Mouse (Mus musculus) hindbrain, embryonic 12.5 days (tissue): Measurements from ENCODE around the gene Adgra1. TPM values are rescaled to one million over a fixed set of nuclear protein-coding genes. Genes with fewer than 3 reads are reported as not detected.

Experiments
- ATAC-seq: fragments of 200-750 bp; cut with Nextera tagmentation; 2 replicates; pipeline ENCODE4 v1.8.0; 2017; ENCODE audit warnings: moderate TSS enrichment; ENCODE audit not compliant: low FRiP score
- H3K27ac ChIP-seq: fragments of 300-500 bp; sonication (generic); 2 replicates; pipeline ENCODE4 v1.5.1; 2016; ENCODE audit warnings: mild to moderate bottlenecking
- H3K27me3 ChIP-seq: fragments of 300-500 bp; sonication (generic); 2 replicates; pipeline ENCODE4 v1.6.1; 2016; ENCODE audit warnings: mild to moderate bottlenecking
- H3K36me3 ChIP-seq: fragments of 300-500 bp; sonication (generic); 2 replicates; pipeline ENCODE4 v1.6.1; 2016; ENCODE audit warnings: mild to moderate bottlenecking
- H3K4me1 ChIP-seq: fragments of 300-500 bp; sonication (generic); 2 replicates; pipeline ENCODE4 v1.6.1; 2016
- H3K4me2 ChIP-seq: fragments of 300-500 bp; sonication (generic); replicated peaks from 2 replicates; pipeline ENCODE4 v1.6.1; 2016; ENCODE audit warnings: mild to moderate bottlenecking
- H3K4me3 ChIP-seq: fragments of 300-500 bp; sonication (generic); 2 replicates; pipeline ENCODE4 v1.5.1; 2016; ENCODE audit warnings: mild to moderate bottlenecking
- H3K9ac ChIP-seq: fragments of 300-500 bp; sonication (generic); 2 replicates; pipeline ENCODE4 v1.6.1; 2016; ENCODE audit warnings: mild to moderate bottlenecking, moderate library complexity
- H3K9me3 ChIP-seq: fragments of 300-500 bp; sonication (generic); replicated peaks from 2 replicates; pipeline ENCODE4 v1.6.1; 2016; ENCODE audit warnings: mild to moderate bottlenecking
- WGBS: fragments of 180-500 bp; shearing (Covaris S2); methylation state at CpG from one replicate; pipeline ENCODE4 v1.1.7; 2016; 5-methylcytosine and 5-hydroxymethylcytosine counted together
- polyA plus RNA-seq: library from polyadenylated mRNA; unstranded; fragments of >200 nt; fragmentation: Nextera tagmentation; extraction: Ambion mirVana; gene quantifications from 2 replicates; pipeline ENCODE4 v1.2.1, GENCODE M21; 2016

The Adgra1 gene
- polyA plus RNA-seq: 18.7 and 21.4 TPM in 2 replicates

- Histone ChIP-seq H3K4me1 (peaks cover 57% of the 10 kb centered on the region), H3K36me3 (no peaks in the 10 kb centered on the region), H3K4me2 (peak within 1 kb of the TSS; percentile 62), H3K4me3 (peak within 1 kb of the TSS; percentile 35), H3K27ac (peak within 1 kb of the TSS; percentile 89), H3K27me3 (no peaks in the 10 kb centered on the region; the same call in none of the 2 replicates), H3K9me3 (no peaks in the 10 kb centered on the region), H3K9ac (peak within 1 kb of the TSS; percentile 49)
- 1% methylated on average over 27 of the region's 27 CpGs for WGBS
- peak; percentile 80 for ATAC-seq
Observed at GRCm38 (mm10) chr7:139834036-139834435, at the start of gene Adgra1. Adgra1 (plus strand) TSS chr7:139834174.

- Histone ChIP-seq H3K9me3 (no peaks in the 10 kb centered on the region), H3K4me2 (no peak overlapping the region), H3K4me3 (no peak overlapping the region), H3K27me3 (no peaks in the 10 kb centered on the region), H3K27ac (no peak overlapping the region), H3K9ac (no peak overlapping the region), H3K4me1 (no peaks in the 10 kb centered on the region), H3K36me3 (no peaks in the 10 kb centered on the region)
- WGBS: 83% methylated on average over 2 of the region's 2 CpGs
- ATAC-seq: no peak
Observed at GRCm38 (mm10) chr7:139787382-139787781, 46.6 kb upstream of the Adgra1 start.

- no peaks in the 10 kb centered on the region for H3K27me3 ChIP-seq
- ATAC-seq: no peak; the same call in 1 of the 2 replicates
- H3K4me2 ChIP-seq: no peak overlapping the region
- H3K9me3 ChIP-seq: no peaks in the 10 kb centered on the region
- H3K9ac ChIP-seq: no peak overlapping the region
- no peak overlapping the region for H3K4me3 ChIP-seq
- H3K27ac ChIP-seq: no peak overlapping the region
- no peaks in the 10 kb centered on the region for H3K4me1 ChIP-seq
- WGBS: 58% methylated on average over 11 of the region's 11 CpGs
- H3K36me3 ChIP-seq: no peaks in the 10 kb centered on the region
Observed at GRCm38 (mm10) chr7:139788927-139789326, 45.0 kb upstream of the Adgra1 start.

- Histone ChIP-seq H3K4me2 (no peak overlapping the region), H3K9me3 (no peaks in the 10 kb centered on the region), H3K27me3 (no peaks in the 10 kb centered on the region), H3K27ac (no peak overlapping the region), H3K36me3 (no peaks in the 10 kb centered on the region), H3K4me3 (no peak overlapping the region), H3K4me1 (no peaks in the 10 kb centered on the region), H3K9ac (no peak overlapping the region)
- no peak for ATAC-seq
- 76% methylated on average over 4 of the region's 4 CpGs for WGBS
Observed at GRCm38 (mm10) chr7:139789718-139790117, 44.3 kb upstream of the Adgra1 start.

GRCm38 (mm10) chr7:139791601-139792000 lies 42.4 kb upstream of the Adgra1 start:
- no peaks in the 10 kb centered on the region for H3K36me3 ChIP-seq
- no peak overlapping the region for H3K27ac ChIP-seq
- no peak overlapping the region for H3K9ac ChIP-seq
- H3K4me1 ChIP-seq: no peaks in the 10 kb centered on the region
- H3K4me3 ChIP-seq: no peak overlapping the region
- WGBS: 87% methylated on average over 9 of the region's 9 CpGs
- no peaks in the 10 kb centered on the region for H3K9me3 ChIP-seq
- no peak for ATAC-seq
- no peak overlapping the region for H3K4me2 ChIP-seq
- no peaks in the 10 kb centered on the region for H3K27me3 ChIP-seq

- H3K4me1 ChIP-seq: no peaks in the 10 kb centered on the region
- H3K9ac ChIP-seq: no peak overlapping the region
- ATAC-seq: peak; percentile 78
- H3K27ac ChIP-seq: no peak overlapping the region
- no peak overlapping the region for H3K4me3 ChIP-seq
- no peaks in the 10 kb centered on the region; the same call in 1 of the 2 replicates for H3K27me3 ChIP-seq
- H3K9me3 ChIP-seq: no peaks in the 10 kb centered on the region
- H3K4me2 ChIP-seq: no peak overlapping the region
- WGBS: 49% methylated on average over 9 of the region's 9 CpGs
- H3K36me3 ChIP-seq: no peaks in the 10 kb centered on the region
Observed at GRCm38 (mm10) chr7:139795004-139795605, 38.9 kb upstream of the Adgra1 start.

GRCm38 (mm10) chr7:139797186-139798109 lies 36.5 kb upstream of the Adgra1 start:
- Histone ChIP-seq H3K9ac (no peak overlapping the region), H3K9me3 (no peaks in the 10 kb centered on the region), H3K36me3 (no peaks in the 10 kb centered on the region), H3K27ac (no peak overlapping the region), H3K4me2 (no peak overlapping the region), H3K4me1 (no peaks in the 10 kb centered on the region), H3K4me3 (no peak overlapping the region), H3K27me3 (no peaks in the 10 kb centered on the region; the same call in 1 of the 2 replicates)
- 81% methylated on average over 9 of the region's 9 CpGs for WGBS
- ATAC-seq: no peak

- Histone ChIP-seq H3K36me3 (no peaks in the 10 kb centered on the region), H3K4me2 (no peak overlapping the region), H3K4me1 (peaks cover 12% of the 10 kb centered on the region), H3K4me3 (no peak overlapping the region), H3K9ac (no peak overlapping the region), H3K27me3 (peaks cover 3% of the 10 kb centered on the region; the same call in 1 of the 2 replicates), H3K9me3 (no peaks in the 10 kb centered on the region), H3K27ac (no peak overlapping the region)
- 35% methylated on average over 8 of the region's 8 CpGs for WGBS
- ATAC-seq: peak; percentile 62; the same call in 1 of the 2 replicates
Observed at GRCm38 (mm10) chr7:139806175-139806601, 27.8 kb upstream of the Adgra1 start.

GRCm38 (mm10) chr7:139810036-139810435 lies 23.9 kb upstream of the Adgra1 start:
- 68% methylated on average over 6 of the region's 6 CpGs for WGBS
- Histone ChIP-seq H3K4me1 (peaks cover 12% of the 10 kb centered on the region), H3K4me2 (no peak overlapping the region), H3K27me3 (peaks cover 3% of the 10 kb centered on the region; the same call in 1 of the 2 replicates), H3K27ac (no peak overlapping the region), H3K4me3 (no peak overlapping the region), H3K9ac (no peak overlapping the region), H3K9me3 (0 out of 2 replicates have a peak, but pooled peaks cover 4% of the 10 kb centered on the region), H3K36me3 (no peaks in the 10 kb centered on the region)
- no peak for ATAC-seq

- WGBS: 86% methylated on average over 7 of the region's 7 CpGs
- Histone ChIP-seq H3K36me3 (no peaks in the 10 kb centered on the region), H3K9ac (no peak overlapping the region), H3K4me3 (no peak overlapping the region), H3K27ac (no peak overlapping the region), H3K9me3 (0 out of 2 replicates have a peak, but pooled peaks cover 4% of the 10 kb centered on the region), H3K27me3 (peaks cover 3% of the 10 kb centered on the region; the same call in 1 of the 2 replicates), H3K4me2 (no peak overlapping the region), H3K4me1 (peaks cover 1% of the 10 kb centered on the region)
- ATAC-seq: no peak
Observed at GRCm38 (mm10) chr7:139811706-139812105, 22.3 kb upstream of the Adgra1 start.

GRCm38 (mm10) chr7:139813577-139814207 lies 20.3 kb upstream of the Adgra1 start:
- WGBS: 90% methylated on average over 6 of the region's 6 CpGs
- H3K4me2 ChIP-seq: no peak overlapping the region
- no peak overlapping the region for H3K27ac ChIP-seq
- no peaks in the 10 kb centered on the region for H3K36me3 ChIP-seq
- no peaks in the 10 kb centered on the region for H3K4me1 ChIP-seq
- no peak for ATAC-seq
- H3K27me3 ChIP-seq: peaks cover 3% of the 10 kb centered on the region; the same call in 1 of the 2 replicates
- H3K9ac ChIP-seq: no peak overlapping the region
- H3K9me3 ChIP-seq: 0 out of 2 replicates have a peak, but pooled peaks cover 4% of the 10 kb centered on the region
- H3K4me3 ChIP-seq: no peak overlapping the region
